Mouse (Mus musculus): ENCODE results near the gene Nebl. TPM values are rescaled to one million over a fixed set of nuclear protein-coding genes. Genes with fewer than 3 reads are reported as not detected.

Gene Nebl
- polyA plus RNA-seq, 1 experiment from 2014 or later = 0.64 TPM

DNA sequence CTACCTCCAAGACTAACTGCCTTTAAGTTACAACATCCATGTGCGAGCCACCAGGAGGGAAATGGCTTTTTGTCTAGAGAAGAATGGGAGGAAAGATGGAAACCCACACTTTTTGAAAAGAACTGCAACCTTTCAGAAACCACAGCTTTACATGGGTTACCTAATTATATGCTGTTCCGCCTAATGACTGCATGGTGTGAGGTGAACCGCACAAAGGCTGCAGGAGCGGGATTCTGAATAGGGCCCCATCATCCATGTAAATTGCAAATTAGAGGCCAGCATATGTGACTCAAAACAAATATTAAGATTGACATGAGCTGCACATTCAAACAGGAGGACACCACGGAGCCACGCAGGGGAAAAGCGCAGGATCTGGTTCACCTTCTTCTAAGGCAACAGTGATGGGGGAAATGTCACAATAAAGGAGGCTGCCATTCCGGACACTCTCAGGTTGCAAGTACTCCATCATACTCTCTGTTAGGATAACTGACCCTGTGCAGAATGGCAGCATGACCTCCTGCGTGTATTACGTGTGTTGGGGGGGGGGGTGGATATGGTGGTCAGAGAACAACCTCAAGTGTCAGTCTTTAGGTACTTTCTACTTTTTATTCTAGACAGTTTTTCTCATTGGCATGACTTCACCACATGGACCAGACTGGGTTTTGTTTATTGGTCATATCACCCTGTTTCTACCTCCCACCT is 294.4 kb downstream of the Nebl start:
- no peak overlapping the region for H3K27ac ChIP-seq (ENCODE audit: low read length)
- WGBS = 86% methylated on average over 10 of the region's 10 CpGs
- H3K9me3 ChIP-seq (ENCODE audit: control insufficient read depth, low read length) = no peaks in the 10 kb centered on the region
- no peak overlapping the region for H3K9ac ChIP-seq (ENCODE audit: low read depth, low read length)
- no peaks in the 10 kb centered on the region for H3K27me3 ChIP-seq (replicated peaks; ENCODE audit: control insufficient read depth, insufficient read depth, low read length)
- no peaks in the 10 kb centered on the region for H3K4me1 ChIP-seq (ENCODE audit: control insufficient read depth, insufficient read depth, low read length)
- H3K4me2 ChIP-seq (ENCODE audit: low read depth, low read length) = no peak overlapping the region
- no peak for ATAC-seq
- H3K4me3 ChIP-seq (ENCODE audit: low read length) = no peak overlapping the region
- no peaks in the 10 kb centered on the region for H3K36me3 ChIP-seq (ENCODE audit: control insufficient read depth, insufficient read depth, low read length)

DNA sequence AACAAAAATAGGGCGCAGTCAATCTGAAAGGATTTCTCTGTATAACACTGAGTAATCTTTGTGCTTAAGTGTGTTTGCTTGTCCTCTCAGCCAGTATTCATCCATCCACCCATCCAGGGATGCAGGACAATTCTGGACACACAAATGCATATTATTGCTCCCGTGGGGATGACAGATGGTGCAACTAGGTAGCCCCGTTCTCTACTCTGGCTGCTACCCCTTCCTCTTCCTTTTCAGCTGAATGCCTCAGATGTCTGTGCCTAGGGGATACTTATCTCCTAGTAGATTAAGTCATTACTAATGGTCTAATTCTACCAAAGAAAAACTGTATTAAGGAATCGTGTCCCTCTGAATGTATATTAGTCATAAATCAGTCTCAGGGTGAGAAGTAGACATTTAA is 296.0 kb downstream of the Nebl start:
- Histone ChIP-seq H3K4me2 (ENCODE audit: low read depth, low read length) (no peak overlapping the region), H3K4me3 (ENCODE audit: low read length) (no peak overlapping the region), H3K9me3 (ENCODE audit: control insufficient read depth, low read length) (no peaks in the 10 kb centered on the region), H3K27ac (ENCODE audit: low read length) (no peak overlapping the region), H3K27me3 (replicated peaks; ENCODE audit: control insufficient read depth, insufficient read depth, low read length) (no peaks in the 10 kb centered on the region), H3K4me1 (ENCODE audit: control insufficient read depth, insufficient read depth, low read length) (no peaks in the 10 kb centered on the region), H3K9ac (ENCODE audit: low read depth, low read length) (no peak overlapping the region), H3K36me3 (ENCODE audit: control insufficient read depth, insufficient read depth, low read length) (no peaks in the 10 kb centered on the region)
- no peak for ATAC-seq
- 75% methylated on average over 4 of the region's 4 CpGs for WGBS

DNA sequence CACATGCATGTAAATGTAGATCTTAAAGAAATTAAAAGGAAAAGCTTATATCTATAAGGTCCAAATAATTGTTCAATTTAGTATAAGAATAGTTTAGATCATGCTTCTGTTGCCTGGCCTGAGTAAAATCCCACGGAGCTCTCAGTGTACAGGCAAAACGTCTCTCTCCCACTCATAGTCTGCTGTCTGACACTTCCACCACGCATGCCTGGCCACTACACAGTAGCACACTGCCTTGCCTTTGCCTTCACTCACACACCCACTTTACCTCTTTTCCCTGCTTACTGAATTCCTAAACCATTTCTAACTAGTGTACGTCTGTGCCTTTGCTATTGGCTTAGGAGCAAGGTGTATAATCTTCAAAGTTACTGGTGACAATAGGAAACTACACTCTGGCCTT is 302.2 kb downstream of the Nebl start:
- no peaks in the 10 kb centered on the region for H3K9me3 ChIP-seq (ENCODE audit: control insufficient read depth, low read length)
- no peak overlapping the region for H3K4me2 ChIP-seq (ENCODE audit: low read depth, low read length)
- WGBS = 83% methylated on average over 4 of the region's 4 CpGs
- no peak overlapping the region for H3K4me3 ChIP-seq (ENCODE audit: low read length)
- H3K27ac ChIP-seq (ENCODE audit: low read length) = no peak overlapping the region
- H3K36me3 ChIP-seq (ENCODE audit: control insufficient read depth, insufficient read depth, low read length) = no peaks in the 10 kb centered on the region
- no peak overlapping the region for H3K9ac ChIP-seq (ENCODE audit: low read depth, low read length)
- no peaks in the 10 kb centered on the region for H3K27me3 ChIP-seq (replicated peaks; ENCODE audit: control insufficient read depth, insufficient read depth, low read length)
- H3K4me1 ChIP-seq (ENCODE audit: control insufficient read depth, insufficient read depth, low read length) = no peaks in the 10 kb centered on the region
- ATAC-seq = no peak

DNA sequence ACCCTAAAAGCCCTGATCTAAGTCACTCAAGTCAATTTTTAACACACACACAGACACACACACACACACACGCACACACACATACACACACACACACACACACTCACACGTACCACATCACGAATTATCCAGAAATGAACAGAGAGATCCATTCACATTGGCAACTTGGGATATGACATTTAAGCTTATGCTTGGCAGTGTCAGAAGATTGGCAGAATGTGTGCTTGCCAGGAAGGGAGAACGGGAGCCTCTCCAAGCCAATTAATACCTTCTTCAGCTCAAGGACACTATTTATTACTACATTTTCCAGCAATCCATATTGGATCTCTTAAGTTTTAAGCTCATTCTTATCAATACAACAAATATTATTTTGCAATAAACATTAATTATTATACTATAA is 303.1 kb downstream of the Nebl start:
- no peak overlapping the region for H3K9ac ChIP-seq (ENCODE audit: low read depth, low read length)
- no peaks in the 10 kb centered on the region for H3K4me1 ChIP-seq (ENCODE audit: control insufficient read depth, insufficient read depth, low read length)
- 86% methylated on average over 4 of the region's 4 CpGs for whole genome bisulfite sequencing
- ATAC-seq = no peak
- H3K4me3 ChIP-seq (ENCODE audit: low read length) = no peak overlapping the region
- no peaks in the 10 kb centered on the region for H3K27me3 ChIP-seq (replicated peaks; ENCODE audit: control insufficient read depth, insufficient read depth, low read length)
- H3K9me3 ChIP-seq (ENCODE audit: control insufficient read depth, low read length) = no peaks in the 10 kb centered on the region
- H3K36me3 ChIP-seq (ENCODE audit: control insufficient read depth, insufficient read depth, low read length) = no peaks in the 10 kb centered on the region
- no peak overlapping the region for H3K4me2 ChIP-seq (ENCODE audit: low read depth, low read length)
- H3K27ac ChIP-seq (ENCODE audit: low read length) = no peak overlapping the region

DNA sequence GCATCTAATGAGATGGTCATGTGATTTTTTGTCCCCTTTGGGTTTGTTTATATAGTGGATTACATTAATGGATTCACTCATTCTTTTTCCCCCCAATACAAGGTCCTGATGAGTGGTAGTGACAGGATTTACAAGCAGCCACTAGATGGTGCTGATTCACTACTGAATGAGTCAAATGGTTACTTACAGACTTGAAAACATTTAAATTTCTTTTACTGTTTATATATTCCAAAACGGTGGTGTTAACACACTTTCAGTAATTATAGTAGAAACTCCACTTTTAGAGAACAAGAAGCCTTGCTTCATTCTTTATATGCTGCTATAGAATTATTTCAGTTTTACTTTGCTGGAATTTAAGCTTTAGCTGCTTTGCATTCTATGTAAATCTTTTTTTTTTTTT is 308.3 kb downstream of the Nebl start:
- Histone ChIP-seq H3K27me3 (replicated peaks; ENCODE audit: control insufficient read depth, insufficient read depth, low read length) (no peaks in the 10 kb centered on the region), H3K4me2 (ENCODE audit: low read depth, low read length) (no peak overlapping the region), H3K9me3 (ENCODE audit: control insufficient read depth, low read length) (no peaks in the 10 kb centered on the region), H3K27ac (ENCODE audit: low read length) (no peak overlapping the region), H3K9ac (ENCODE audit: low read depth, low read length) (no peak overlapping the region), H3K4me1 (ENCODE audit: control insufficient read depth, insufficient read depth, low read length) (no peaks in the 10 kb centered on the region), H3K36me3 (ENCODE audit: control insufficient read depth, insufficient read depth, low read length) (no peaks in the 10 kb centered on the region), H3K4me3 (ENCODE audit: low read length) (no peak overlapping the region)
- ATAC-seq = no peak
- 4% methylated on average over 1 of the region's 1 CpGs for WGBS

DNA sequence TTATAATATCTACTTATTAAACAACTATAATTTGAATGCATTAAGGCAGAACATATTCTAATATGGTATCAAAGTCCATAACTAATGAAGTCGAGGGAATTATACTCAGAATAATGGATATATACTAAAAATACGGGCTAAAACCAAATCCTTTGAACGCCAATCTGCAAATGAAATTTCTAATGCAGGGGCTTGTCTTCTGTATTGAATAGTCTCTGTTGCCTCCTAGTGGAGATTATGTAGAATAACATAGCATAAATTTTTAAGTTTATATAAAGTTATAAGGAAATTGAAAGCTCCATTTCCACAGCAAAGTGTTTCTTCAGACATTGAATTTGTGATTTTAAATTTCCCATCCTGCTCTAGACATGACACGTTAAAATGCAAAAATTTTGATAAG is 315.9 kb downstream of the Nebl start:
- Histone ChIP-seq H3K9me3 (ENCODE audit: control insufficient read depth, low read length) (no peaks in the 10 kb centered on the region), H3K36me3 (ENCODE audit: control insufficient read depth, insufficient read depth, low read length) (no peaks in the 10 kb centered on the region), H3K27ac (ENCODE audit: low read length) (no peak overlapping the region), H3K4me2 (ENCODE audit: low read depth, low read length) (no peak overlapping the region), H3K4me3 (ENCODE audit: low read length) (no peak overlapping the region), H3K9ac (ENCODE audit: low read depth, low read length) (no peak overlapping the region), H3K27me3 (replicated peaks; ENCODE audit: control insufficient read depth, insufficient read depth, low read length) (no peaks in the 10 kb centered on the region), H3K4me1 (ENCODE audit: control insufficient read depth, insufficient read depth, low read length) (no peaks in the 10 kb centered on the region)
- no peak for ATAC-seq
- WGBS = 19% methylated on average over 4 of the region's 4 CpGs

DNA sequence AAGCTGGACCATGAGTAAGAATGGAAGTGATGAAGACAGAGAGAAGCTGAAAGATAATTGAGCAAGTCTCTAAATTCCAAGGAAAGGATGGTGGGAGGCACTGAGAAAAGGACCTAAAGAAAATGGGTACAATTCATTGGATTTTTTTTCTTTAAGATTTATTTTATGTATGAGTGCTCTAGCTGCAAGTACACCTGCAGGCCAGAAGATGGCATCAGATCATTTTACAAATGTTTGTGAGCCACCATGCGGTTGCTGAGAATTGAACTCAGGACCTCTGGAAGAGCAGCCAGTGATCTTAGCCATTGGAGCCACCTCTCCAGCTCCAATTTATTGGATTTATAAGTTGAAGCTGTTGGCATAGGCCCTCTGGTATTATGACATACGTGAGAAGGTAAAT is 316.9 kb downstream of the Nebl start:
- H3K4me1 ChIP-seq (ENCODE audit: control insufficient read depth, insufficient read depth, low read length) = no peaks in the 10 kb centered on the region
- no peak overlapping the region for H3K9ac ChIP-seq (ENCODE audit: low read depth, low read length)
- no peak overlapping the region for H3K4me2 ChIP-seq (ENCODE audit: low read depth, low read length)
- H3K36me3 ChIP-seq (ENCODE audit: control insufficient read depth, insufficient read depth, low read length) = no peaks in the 10 kb centered on the region
- H3K9me3 ChIP-seq (ENCODE audit: control insufficient read depth, low read length) = no peaks in the 10 kb centered on the region
- no peak overlapping the region for H3K27ac ChIP-seq (ENCODE audit: low read length)
- no peaks in the 10 kb centered on the region for H3K27me3 ChIP-seq (replicated peaks; ENCODE audit: control insufficient read depth, insufficient read depth, low read length)
- no peak for ATAC-seq
- WGBS = 84% methylated on average over 2 of the region's 2 CpGs
- no peak overlapping the region for H3K4me3 ChIP-seq (ENCODE audit: low read length)

DNA sequence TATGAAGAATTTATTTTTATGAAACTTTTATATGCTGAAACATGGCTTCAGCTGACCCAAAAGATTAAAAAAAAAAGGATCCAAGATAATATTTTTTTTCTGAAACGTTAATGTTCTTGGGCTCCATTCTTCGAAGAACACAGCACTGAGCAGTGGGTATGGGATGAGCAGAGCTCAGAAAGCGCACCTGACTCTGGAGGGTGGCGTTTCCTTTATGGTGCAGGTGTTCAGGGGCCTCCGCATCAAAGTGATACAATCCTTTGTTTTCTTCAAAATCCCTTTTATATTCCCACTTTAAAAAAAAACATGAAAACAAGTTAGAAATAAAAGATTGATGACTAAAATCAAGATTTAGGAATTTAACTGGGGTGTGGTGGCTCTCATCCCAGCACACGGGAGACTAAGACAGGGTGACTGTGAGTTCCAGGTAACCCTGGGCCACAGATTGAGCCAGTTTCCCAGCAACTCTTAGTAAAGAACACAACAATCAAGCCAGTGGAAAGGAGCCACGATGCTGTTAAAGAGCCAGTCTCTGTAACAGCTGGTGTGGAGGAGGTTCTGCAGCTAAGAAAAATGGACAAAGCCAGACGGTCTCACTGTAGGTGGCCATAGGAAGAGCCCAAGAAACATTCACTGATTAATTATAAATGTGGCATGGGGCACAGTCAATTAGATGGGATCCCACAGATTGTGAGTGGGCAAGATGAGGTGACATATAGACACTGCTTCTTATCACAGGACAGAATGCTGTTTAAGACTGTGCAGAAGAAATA is 317.6 kb downstream of the Nebl start:
- H3K4me1 ChIP-seq (ENCODE audit: control insufficient read depth, insufficient read depth, low read length) = no peaks in the 10 kb centered on the region
- ATAC-seq = no peak
- H3K4me2 ChIP-seq (ENCODE audit: low read depth, low read length) = no peak overlapping the region
- WGBS = 78% methylated on average over 8 of the region's 8 CpGs
- H3K36me3 ChIP-seq (ENCODE audit: control insufficient read depth, insufficient read depth, low read length) = no peaks in the 10 kb centered on the region
- no peak overlapping the region for H3K9ac ChIP-seq (ENCODE audit: low read depth, low read length)
- no peak overlapping the region for H3K27ac ChIP-seq (ENCODE audit: low read length)
- no peaks in the 10 kb centered on the region for H3K9me3 ChIP-seq (ENCODE audit: control insufficient read depth, low read length)
- no peaks in the 10 kb centered on the region for H3K27me3 ChIP-seq (replicated peaks; ENCODE audit: control insufficient read depth, insufficient read depth, low read length)
- H3K4me3 ChIP-seq (ENCODE audit: low read length) = no peak overlapping the region

DNA sequence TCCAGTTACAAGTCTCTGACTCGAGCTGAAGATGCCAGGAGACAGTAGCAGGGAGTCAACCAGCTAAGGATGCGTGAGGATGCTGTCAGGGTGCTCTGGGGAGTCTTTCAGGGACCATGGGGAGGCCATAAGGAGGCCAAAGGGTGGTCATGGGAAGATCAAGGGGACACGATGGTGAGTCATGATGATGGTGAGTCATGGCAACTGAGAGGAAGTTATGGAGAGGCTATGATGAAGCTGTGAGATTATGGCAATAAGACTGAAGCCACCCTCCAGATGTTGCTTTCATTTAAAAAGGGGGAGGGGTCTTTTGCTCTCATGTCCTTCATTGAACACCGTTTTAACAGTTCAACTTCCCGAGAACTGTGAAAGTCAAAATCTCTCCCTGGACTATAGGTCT is 322.0 kb downstream of the Nebl start:
- Histone ChIP-seq H3K27me3 (replicated peaks; ENCODE audit: control insufficient read depth, insufficient read depth, low read length) (no peaks in the 10 kb centered on the region), H3K9ac (ENCODE audit: low read depth, low read length) (no peak overlapping the region), H3K4me2 (ENCODE audit: low read depth, low read length) (no peak overlapping the region), H3K27ac (ENCODE audit: low read length) (no peak overlapping the region), H3K4me1 (ENCODE audit: control insufficient read depth, insufficient read depth, low read length) (no peaks in the 10 kb centered on the region), H3K9me3 (ENCODE audit: control insufficient read depth, low read length) (no peaks in the 10 kb centered on the region), H3K36me3 (ENCODE audit: control insufficient read depth, insufficient read depth, low read length) (no peaks in the 10 kb centered on the region), H3K4me3 (ENCODE audit: low read length) (no peak overlapping the region)
- 86% methylated on average over 5 of the region's 5 CpGs for WGBS
- ATAC-seq = no peak

All from intestine, embryonic 16.5 days (tissue).